Mouse (Mus musculus) forebrain, embryonic 11.5 days (tissue): ENCODE results near the gene Fndc7. TPM values are rescaled to one million over a fixed set of nuclear protein-coding genes. Genes with fewer than 3 reads are reported as not detected.
A peak's percentile ranks its signal among the peaks of the same experiment; 100 is the strongest.

ENCODE experiments used
- ATAC-seq: fragments of 200-750 bp; cut with Nextera tagmentation; replicated peaks from 2 replicates; pipeline ENCODE4 v1.8.0; 2017; ENCODE audit warnings: moderate TSS enrichment; ENCODE audit not compliant: low FRiP score
- DNase-seq: peaks from one replicate; pipeline ENCODE4 v3.0.0-alpha.2; 2017; ENCODE audit warnings: low spot score
- H3K27ac ChIP-seq: fragments of 300-500 bp; sonication (generic); 2 replicates; pipeline ENCODE4 v1.5.1; 2014; ENCODE audit warnings: low read depth, low read length
- H3K27me3 ChIP-seq: fragments of 300-500 bp; sonication (generic); 2 replicates; pipeline ENCODE4 v1.6.1; 2014; ENCODE audit warnings: mild to moderate bottlenecking, low read length, mixed read lengths; ENCODE audit not compliant: control insufficient read depth, insufficient read depth
- H3K36me3 ChIP-seq: fragments of 300-500 bp; sonication (generic); 2 replicates; pipeline ENCODE4 v1.6.1; 2014; ENCODE audit warnings: mild to moderate bottlenecking, low read length, moderate library complexity, mixed read lengths; ENCODE audit not compliant: control insufficient read depth, insufficient read depth
- H3K4me1 ChIP-seq: fragments of 300-500 bp; sonication (generic); replicated peaks from 2 replicates; pipeline ENCODE4 v1.6.1; 2014; ENCODE audit warnings: low read length, mixed read lengths; ENCODE audit not compliant: control insufficient read depth, insufficient read depth
- H3K4me2 ChIP-seq: fragments of 300-500 bp; sonication (generic); 2 replicates; pipeline ENCODE4 v1.6.1; 2014; ENCODE audit warnings: low read depth, mild to moderate bottlenecking, low read length, moderate library complexity, mixed read lengths; ENCODE audit not compliant: severe bottlenecking
- H3K4me3 ChIP-seq: fragments of 300-500 bp; sonication (generic); 2 replicates; pipeline ENCODE4 v1.5.1; 2014; ENCODE audit warnings: low read depth, low read length
- H3K9ac ChIP-seq: fragments of 300-500 bp; sonication (generic); 2 replicates; pipeline ENCODE4 v1.6.1; 2014; ENCODE audit warnings: low read length
- H3K9me3 ChIP-seq: fragments of 300-500 bp; sonication (generic); 2 replicates; pipeline ENCODE4 v1.6.1; 2016; ENCODE audit warnings: low read length, mixed read lengths; ENCODE audit not compliant: control insufficient read depth
- WGBS: fragments of 180-500 bp; shearing (Covaris S2); extraction: QIAGEN DNeasy Blood & Tissue Kit; methylation state at CpG from one replicate; pipeline ENCODE4 v1.1.7; 2014; 5-methylcytosine and 5-hydroxymethylcytosine counted together
- polyA plus RNA-seq: library from polyadenylated mRNA; unstranded; fragments of >200 nt; fragmentation: Nextera tagmentation; extraction: Ambion mirVana; gene quantifications from 2 replicates; pipeline ENCODE4 v1.2.1, GENCODE M21; 2014

Fndc7 gene
- polyA plus RNA-seq, 1 experiment from 2014 or later = not detected

DNA sequence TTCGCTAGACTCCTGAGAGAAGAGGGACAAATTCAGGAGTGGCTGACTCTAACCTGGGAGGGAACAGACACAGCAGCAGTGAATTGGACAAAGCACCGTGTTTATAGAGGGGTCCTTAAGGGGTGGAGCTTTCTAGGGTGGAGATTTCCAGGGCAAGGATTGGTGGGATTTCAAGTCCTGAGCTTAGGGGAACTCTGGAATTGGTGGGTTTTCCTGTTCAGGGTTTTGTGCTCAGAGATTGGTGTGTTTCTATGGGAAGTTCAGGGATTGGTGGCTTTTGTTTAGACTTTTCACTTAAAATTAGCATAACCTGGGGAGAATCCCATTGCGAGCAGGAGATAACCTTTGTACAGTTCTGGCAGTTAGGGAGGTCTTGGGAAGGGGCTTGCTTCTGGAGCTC, 28.2 kb upstream of the Fndc7 start:
- Histone ChIP-seq H3K36me3 (no peaks in the 10 kb centered on the region), H3K27me3 (no peaks in the 10 kb centered on the region), H3K27ac (no peak overlapping the region), H3K4me1 (no peaks in the 10 kb centered on the region), H3K9ac (no peak overlapping the region), H3K9me3 (no peaks in the 10 kb centered on the region), H3K4me3 (no peak overlapping the region), H3K4me2 (no peak overlapping the region)
- no peak for ATAC-seq
- WGBS = 57% methylated on average over 3 of the region's 3 CpGs
- DNase-seq = no peak

DNA sequence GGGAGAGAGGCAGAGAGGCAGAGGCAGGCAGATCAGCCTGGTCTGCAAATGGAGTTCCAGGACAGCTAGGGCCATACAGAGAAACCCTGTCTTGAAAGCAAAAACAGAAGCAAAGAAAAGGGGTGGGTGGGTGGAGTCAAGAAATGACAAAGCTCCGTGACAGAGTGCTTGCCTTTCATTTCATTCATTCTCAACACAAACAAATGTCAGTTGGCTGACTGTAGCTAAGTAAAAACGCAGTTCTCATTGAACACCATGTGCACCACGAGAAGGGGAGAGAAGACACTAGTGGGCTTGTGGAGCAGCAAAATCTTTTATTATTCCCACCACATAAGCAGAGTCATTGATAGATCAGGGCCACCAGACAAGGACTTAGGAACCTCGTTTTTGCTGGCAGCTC, 27.0 kb upstream of the Fndc7 start:
- ATAC-seq = no peak
- no peak for DNase-seq
- Histone ChIP-seq H3K4me3 (no peak overlapping the region), H3K36me3 (no peaks in the 10 kb centered on the region), H3K27ac (no peak overlapping the region), H3K4me1 (no peaks in the 10 kb centered on the region), H3K9me3 (no peaks in the 10 kb centered on the region), H3K9ac (no peak overlapping the region), H3K4me2 (no peak overlapping the region), H3K27me3 (no peaks in the 10 kb centered on the region)
- WGBS = 46% methylated on average over 4 of the region's 4 CpGs

DNA sequence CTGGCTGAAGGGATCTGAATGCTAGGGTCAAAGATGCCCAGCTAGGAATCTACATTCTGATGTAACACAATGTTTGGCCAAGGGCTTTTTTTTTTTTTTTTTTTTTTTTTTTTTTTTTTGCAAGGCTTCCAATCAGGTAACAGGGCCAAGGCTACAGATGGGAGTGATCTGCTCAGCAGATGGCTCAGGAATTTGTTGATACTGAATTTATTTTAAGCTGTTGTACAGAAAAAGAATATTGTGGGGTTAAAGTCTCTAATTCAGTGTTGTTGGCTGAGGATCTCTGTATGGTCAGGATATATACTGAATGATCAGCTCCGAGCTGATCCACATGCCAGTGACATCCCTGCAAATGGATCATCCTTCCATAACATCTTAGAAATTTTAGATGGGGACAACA, 26.2 kb upstream of the Fndc7 start:
- no peaks in the 10 kb centered on the region for H3K9me3 ChIP-seq
- no peaks in the 10 kb centered on the region for H3K27me3 ChIP-seq
- WGBS = 85% methylated on average over 1 of the region's 1 CpGs
- DNase-seq (no peak), ATAC-seq (no peak)
- H3K4me2 ChIP-seq = no peak overlapping the region
- H3K4me1 ChIP-seq = no peaks in the 10 kb centered on the region
- no peaks in the 10 kb centered on the region for H3K36me3 ChIP-seq
- H3K9ac ChIP-seq = no peak overlapping the region
- H3K4me3 ChIP-seq = no peak overlapping the region
- H3K27ac ChIP-seq = no peak overlapping the region

DNA sequence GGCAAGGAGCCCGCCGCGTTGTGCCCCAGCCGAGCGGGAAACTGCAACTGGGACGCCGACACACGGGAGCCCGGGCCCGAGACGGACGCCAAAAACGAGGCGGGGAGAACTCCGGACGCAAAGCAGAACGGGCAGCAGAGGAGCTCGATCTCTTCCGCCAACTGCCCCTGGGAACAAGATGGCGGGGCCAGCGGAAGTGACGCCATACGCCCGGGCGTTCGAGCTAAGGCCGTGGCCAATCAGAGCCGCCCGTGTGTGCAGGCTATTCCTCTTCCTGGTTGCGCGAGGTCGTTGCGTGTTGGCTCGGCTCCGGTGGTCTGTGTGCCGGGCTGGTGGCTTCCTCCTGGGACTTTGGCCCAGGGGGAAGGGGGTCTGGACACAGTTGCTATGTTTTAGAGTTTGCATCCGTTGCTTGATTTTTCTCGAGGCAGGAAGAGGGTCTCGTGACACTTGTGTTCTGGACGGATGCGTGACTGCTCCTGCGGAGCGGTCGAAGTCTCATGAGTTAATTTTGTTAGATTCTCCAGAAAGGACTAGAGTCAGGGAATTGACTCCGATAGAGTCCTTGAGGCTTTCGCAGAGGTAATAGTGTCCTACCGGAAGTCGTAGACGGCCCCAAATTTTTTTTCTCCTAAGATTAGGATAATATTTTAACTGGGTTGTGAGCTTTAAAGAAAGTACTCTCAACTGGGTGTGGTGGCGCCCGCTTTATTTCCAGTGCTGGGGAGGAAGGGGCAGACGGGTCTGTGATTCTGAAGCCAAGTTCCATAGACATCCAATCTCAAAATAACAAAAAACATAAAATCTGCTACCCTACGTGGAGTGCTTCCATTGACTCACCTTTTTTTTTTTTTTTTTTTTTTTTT, 22.0 kb upstream of the Fndc7 start, which contains the start of gene Prpf38b:
Gene Prpf38b, minus strand, starts transcription at position 180 of the 866 bp plus-strand sequence.
- DNase-seq (peak; percentile 98), ATAC-seq (peak; percentile 99)

DNA sequence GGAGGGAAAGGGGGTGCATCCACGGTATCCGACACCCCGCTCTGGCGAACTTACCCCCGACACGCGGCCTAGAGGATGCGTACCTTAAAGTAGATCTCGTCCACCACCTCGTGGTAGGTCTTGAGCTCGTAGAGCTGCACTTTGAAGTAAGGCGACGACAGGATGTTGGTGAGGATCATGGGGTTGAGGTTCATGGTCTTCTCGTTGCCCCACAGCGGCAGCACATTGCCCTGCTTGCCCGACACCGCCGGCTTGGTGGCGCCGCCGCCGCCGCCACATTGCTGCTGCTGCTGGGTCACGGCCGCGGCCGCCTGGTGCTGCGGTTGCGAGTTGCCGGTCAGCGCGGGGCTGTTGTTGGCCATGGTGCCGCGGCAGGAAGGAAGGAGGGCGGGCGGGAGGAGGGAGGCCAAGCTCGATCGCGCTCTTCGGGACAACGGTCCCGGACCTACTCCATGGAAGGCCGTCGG, 21.3 kb upstream of the Fndc7 start:
- Histone ChIP-seq H3K4me2 (peak overlapping the region; percentile 96), H3K9me3 (no peaks in the 10 kb centered on the region), H3K27me3 (no peaks in the 10 kb centered on the region), H3K36me3 (peaks cover 3% of the 10 kb centered on the region; the same call in 1 of the 2 replicates), H3K27ac (peak overlapping the region; percentile 96), H3K4me1 (no peaks in the 10 kb centered on the region), H3K9ac (peak overlapping the region; percentile 75), H3K4me3 (peak overlapping the region; percentile 67)
- ATAC-seq = peak; percentile 80
- under 1% methylated on average over 43 of the region's 44 CpGs for WGBS
- no peak for DNase-seq

More for the DNA sequence above, 22.0 kb upstream of the Fndc7 start, which contains the start of gene Prpf38b:
- no peaks in the 10 kb centered on the region for H3K9me3 ChIP-seq
- 1% methylated on average over 53 of the region's 53 CpGs for WGBS
- H3K27ac ChIP-seq = peak within 1 kb of the TSS; percentile 96
- H3K27me3 ChIP-seq = no peaks in the 10 kb centered on the region
- H3K4me1 ChIP-seq = no peaks in the 10 kb centered on the region
- peaks cover 3% of the 10 kb centered on the region; the same call in 1 of the 2 replicates for H3K36me3 ChIP-seq
- peak within 1 kb of the TSS; percentile 96 for H3K4me2 ChIP-seq
- H3K9ac ChIP-seq = peak within 1 kb of the TSS; percentile 75
- H3K4me3 ChIP-seq = peak within 1 kb of the TSS; percentile 67

DNA sequence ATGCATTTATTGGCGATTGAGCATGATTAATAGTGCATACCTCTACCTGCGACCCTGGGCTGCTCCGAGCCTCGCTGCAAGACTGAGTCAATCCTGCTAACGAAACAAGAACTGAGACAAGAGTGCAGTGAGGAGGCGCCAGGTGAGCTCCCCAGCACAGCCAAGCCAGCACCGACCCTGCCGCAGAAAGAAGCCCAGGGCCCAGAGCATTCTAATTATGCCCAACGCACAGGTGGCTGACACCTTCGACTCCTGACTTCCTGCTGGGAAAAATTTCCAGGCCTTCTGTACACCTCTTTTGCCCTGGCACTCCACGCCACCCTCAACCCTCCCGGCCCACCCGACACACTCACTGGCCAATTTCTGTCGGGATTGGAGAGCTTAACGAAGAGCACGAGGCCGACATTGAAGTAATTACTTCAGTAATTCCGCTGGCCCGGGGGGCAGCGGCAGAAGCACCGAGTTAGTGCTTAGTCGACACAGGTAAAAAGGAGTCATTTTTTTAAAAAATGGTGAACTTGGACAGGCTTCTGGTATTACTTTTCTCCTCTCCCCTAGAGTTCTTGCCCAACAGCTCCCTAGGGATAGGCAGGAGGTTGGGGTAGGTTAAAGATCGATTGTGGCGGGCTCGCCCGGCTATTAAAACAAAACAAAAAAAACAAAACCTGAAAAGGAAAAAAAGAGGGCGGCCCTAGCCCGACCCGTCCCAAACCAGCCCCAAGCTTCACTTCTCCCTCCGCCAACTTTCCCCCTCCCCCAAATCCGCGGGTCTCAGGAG, 20.7 kb upstream of the Fndc7 start:
- H3K9ac ChIP-seq = peak overlapping the region; percentile 75
- under 1% methylated on average over 30 of the region's 32 CpGs for WGBS

DNA sequence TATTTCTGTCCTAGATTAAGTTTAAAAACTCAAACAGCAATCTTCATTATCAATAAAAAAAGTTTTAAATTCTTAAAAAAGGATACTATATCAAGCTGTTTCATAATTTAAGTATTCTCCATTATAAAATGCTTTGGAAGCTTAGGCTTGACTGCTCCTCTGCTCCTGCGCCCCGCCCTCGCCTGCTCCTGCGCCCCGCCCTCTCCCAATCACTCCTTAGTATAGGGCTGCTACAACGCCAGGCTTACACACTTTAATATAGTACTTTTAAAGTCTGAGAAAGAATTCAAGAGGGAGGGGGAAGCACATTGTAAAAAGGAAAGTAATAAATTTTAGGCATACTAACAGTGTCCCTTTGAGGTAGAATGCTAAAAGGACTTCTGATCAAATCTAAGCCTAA, 13.1 kb upstream of the Fndc7 start:
- Histone ChIP-seq H3K9me3 (no peaks in the 10 kb centered on the region), H3K27ac (no peak overlapping the region), H3K27me3 (no peaks in the 10 kb centered on the region), H3K4me2 (no peak overlapping the region), H3K4me1 (no peaks in the 10 kb centered on the region), H3K36me3 (peaks cover 14% of the 10 kb centered on the region; the same call in 1 of the 2 replicates), H3K9ac (no peak overlapping the region), H3K4me3 (no peak overlapping the region)
- 95% methylated on average over 6 of the region's 6 CpGs for WGBS
- DNase-seq (no peak), ATAC-seq (no peak)

More for the DNA sequence above, 20.7 kb upstream of the Fndc7 start:
- peaks cover 3% of the 10 kb centered on the region; the same call in 1 of the 2 replicates for H3K36me3 ChIP-seq
- ATAC-seq = no peak
- H3K4me3 ChIP-seq = peak overlapping the region; percentile 67
- H3K4me2 ChIP-seq = peak overlapping the region; percentile 96
- H3K9me3 ChIP-seq = no peaks in the 10 kb centered on the region
- H3K27ac ChIP-seq = no peak overlapping the region
- peak; percentile 53 for DNase-seq
- H3K4me1 ChIP-seq = no peaks in the 10 kb centered on the region
- no peaks in the 10 kb centered on the region for H3K27me3 ChIP-seq

DNA sequence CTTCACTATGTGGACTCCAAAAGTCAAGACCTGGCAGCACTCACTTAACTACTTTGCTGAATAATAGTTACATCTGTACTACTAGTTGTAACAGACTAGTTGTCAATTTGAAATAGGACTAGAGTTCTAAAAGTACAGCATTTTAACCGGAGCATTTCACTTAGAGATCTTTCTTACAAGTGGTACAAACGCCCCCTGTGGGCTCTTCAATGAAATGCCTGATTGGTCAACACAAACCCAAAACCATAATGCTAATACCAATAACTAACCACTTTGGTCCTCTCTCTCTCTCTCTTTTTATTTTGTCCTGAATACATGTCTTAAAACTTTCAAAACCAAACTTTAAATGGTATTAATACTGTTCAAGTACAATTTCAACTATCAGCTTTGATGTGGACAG, 12.2 kb upstream of the Fndc7 start:
- H3K9me3 ChIP-seq = no peaks in the 10 kb centered on the region
- H3K36me3 ChIP-seq = peaks cover 11% of the 10 kb centered on the region; the same call in 1 of the 2 replicates
- H3K4me1 ChIP-seq = no peaks in the 10 kb centered on the region
- no peak overlapping the region for H3K9ac ChIP-seq
- H3K27me3 ChIP-seq = no peaks in the 10 kb centered on the region
- DNase-seq (no peak), ATAC-seq (no peak)
- WGBS = 62% methylated on average over 2 of the region's 2 CpGs
- no peak overlapping the region for H3K4me3 ChIP-seq
- H3K27ac ChIP-seq = no peak overlapping the region
- no peak overlapping the region for H3K4me2 ChIP-seq
